Mouse (Mus musculus) bone marrow, adult 2 months (tissue): ENCODE measurements around the gene Gm5114. TPM values are rescaled to one million over a fixed set of nuclear protein-coding genes. Genes with fewer than 3 reads are reported as not detected.
"Not testable (repeated sequence)": the region's sequence is repeated elsewhere in the genome, so short reads cannot be mapped to it uniquely, and the experiment has no call there.

Source experiments
- H3K27ac ChIP-seq: fragments of 200-500 bp; 2 replicates; pipeline ENCODE4 v1.5.1; 2012; ENCODE audit warnings: low read depth, mild to moderate bottlenecking, control low read depth, inconsistent platforms, low read length; ENCODE audit not compliant: control insufficient read depth, poor library complexity, insufficient read depth
- H3K4me1 ChIP-seq: fragments of 200-500 bp; 2 replicates; pipeline ENCODE4 v1.6.1; 2011; ENCODE audit warnings: low read length; ENCODE audit not compliant: control insufficient read depth, insufficient read depth
- H3K4me3 ChIP-seq: fragments of 200-500 bp; replicated peaks from 2 replicates; pipeline ENCODE3; 2011; ENCODE audit warnings: mild to moderate bottlenecking, low read depth, low read length, control low read depth; ENCODE audit not compliant: control insufficient read depth
- CTCF ChIP-seq: fragments of 200-500 bp; IDR thresholded peaks from 2 replicates; pipeline ENCODE4 v1.5.1; 2011; ENCODE audit warnings: low read length, control low read depth; ENCODE audit not compliant: control insufficient read depth, insufficient read depth
- POLR2A ChIP-seq: fragments of 200-500 bp; IDR thresholded peaks from 2 replicates; pipeline ENCODE4 v1.6.1; 2011; ENCODE audit warnings: low read depth, mild to moderate bottlenecking, control low read depth, low read length, borderline replicate concordance; ENCODE audit not compliant: control insufficient read depth
- WGBS: fragments of 180-500 bp; shearing (Covaris S2); methylation state at CpG from one replicate; pipeline ENCODE4 v1.1.7; 2018; 5-methylcytosine and 5-hydroxymethylcytosine counted together
- polyA plus RNA-seq: library from polyadenylated mRNA; stranded (reverse); fragments of >200 nt; gene quantifications from 2 replicates; pipeline ENCODE4 v1.2.4, GENCODE M21; 2011; ENCODE audit warnings: low replicate concordance; ENCODE audit not compliant: missing spikeins, insufficient read depth, insufficient read length

Gm5114 gene
- not detected in 2 replicates for polyA plus RNA-seq

DNA sequence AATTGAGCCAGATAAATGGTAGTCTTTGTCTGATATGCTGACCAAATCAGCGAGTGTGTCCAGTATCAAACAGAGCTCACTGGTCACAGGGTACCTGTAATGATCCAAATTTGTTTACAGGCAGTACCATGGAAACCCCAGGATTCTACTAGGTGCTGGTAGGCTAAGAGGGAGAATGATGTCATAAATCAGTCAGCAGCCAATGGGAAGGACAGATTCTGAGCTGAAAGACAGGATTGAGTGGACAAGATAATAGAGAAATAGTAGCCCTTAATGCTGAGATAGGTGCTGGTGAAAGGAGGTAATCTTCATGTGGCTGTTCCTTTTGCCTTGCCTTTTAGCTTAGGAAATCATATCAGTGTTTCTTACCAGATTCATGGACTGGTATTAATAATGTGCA lies at the start of gene Gm5114:
Gene Gm5114 (minus strand): TSS at position 101 of the 400 bp plus-strand sequence.
- H3K4me1 ChIP-seq, H3K27ac ChIP-seq, H3K4me3 ChIP-seq: not testable (repeated sequence)
- 23% methylated on average over 1 of the region's 1 CpGs for WGBS

DNA sequence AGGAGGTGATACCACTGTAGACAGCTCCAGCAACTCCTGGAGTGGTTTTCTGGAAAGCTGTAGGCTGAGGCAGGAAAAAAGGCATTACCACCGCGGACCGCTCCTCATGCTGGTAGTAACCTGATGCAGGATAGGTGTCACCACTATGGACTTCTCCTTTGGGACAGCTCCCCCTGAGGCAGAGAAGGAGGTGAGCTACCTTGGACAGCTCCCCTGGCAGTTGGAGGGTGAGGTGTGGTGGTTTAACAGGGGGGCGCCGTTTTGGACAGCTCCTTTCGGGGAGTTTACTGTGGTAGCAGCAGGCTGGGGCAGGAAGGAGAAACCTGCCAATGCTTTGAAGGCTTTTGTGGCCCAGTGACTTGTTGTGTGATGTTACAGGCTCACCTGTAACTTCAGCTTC lies 42.8 kb upstream of the Gm5114 start:
- no peak for TF ChIP-seq CTCF
- no peak for TF ChIP-seq POLR2A
- Histone ChIP-seq H3K4me1 (no peaks in the 10 kb centered on the region), H3K4me3 (no peak overlapping the region), H3K27ac (no peak overlapping the region)
- 35% methylated on average over 6 of the region's 6 CpGs for WGBS

DNA sequence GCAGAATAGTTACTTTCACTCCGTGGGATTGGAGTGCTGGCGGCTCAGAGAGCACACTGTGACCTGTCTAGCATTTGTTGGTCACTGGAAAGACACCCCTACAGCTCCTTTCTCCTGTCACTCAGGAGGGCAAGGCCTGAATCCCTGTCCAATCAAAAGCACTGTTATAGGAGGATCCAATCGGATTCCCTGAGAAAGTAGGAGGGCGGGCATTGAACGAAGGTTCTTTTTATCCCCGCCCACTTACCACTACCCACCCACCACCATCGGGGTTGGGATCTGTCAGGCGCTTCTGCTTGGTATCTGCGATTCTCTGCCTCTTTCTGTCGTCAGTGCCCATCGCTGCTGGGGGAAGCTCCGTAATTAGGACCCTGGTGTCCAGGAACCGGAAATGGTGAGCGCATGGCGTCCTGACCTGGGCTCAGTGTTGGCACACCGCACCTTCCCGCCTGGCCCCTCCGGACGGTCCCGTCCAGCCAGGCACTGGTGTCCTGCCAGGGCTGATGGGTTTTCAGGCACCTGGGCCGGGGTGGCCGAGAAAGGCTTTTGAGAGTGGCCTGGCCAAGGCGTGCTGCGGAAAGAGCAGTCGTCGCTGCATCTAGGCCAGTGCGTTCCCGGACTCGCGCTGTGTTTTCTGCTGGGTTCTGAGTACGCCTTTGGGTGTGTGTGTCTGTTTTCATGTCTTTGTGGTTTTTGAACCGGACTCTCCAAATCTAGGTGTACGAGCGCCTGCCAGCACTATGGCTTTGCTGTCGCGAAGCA lies 36.5 kb upstream of the Gm5114 start:
- no peak for TF ChIP-seq CTCF
- 0 out of 2 replicates have a peak, but pooled peaks have one; percentile 12 for TF ChIP-seq POLR2A
- H3K4me3 ChIP-seq = peak overlapping the region; percentile 86
- 2% methylated on average over 36 of the region's 36 CpGs for WGBS
- peaks cover 1% of the 10 kb centered on the region; the same call in 1 of the 2 replicates for H3K4me1 ChIP-seq
- H3K27ac ChIP-seq = no peak overlapping the region

DNA sequence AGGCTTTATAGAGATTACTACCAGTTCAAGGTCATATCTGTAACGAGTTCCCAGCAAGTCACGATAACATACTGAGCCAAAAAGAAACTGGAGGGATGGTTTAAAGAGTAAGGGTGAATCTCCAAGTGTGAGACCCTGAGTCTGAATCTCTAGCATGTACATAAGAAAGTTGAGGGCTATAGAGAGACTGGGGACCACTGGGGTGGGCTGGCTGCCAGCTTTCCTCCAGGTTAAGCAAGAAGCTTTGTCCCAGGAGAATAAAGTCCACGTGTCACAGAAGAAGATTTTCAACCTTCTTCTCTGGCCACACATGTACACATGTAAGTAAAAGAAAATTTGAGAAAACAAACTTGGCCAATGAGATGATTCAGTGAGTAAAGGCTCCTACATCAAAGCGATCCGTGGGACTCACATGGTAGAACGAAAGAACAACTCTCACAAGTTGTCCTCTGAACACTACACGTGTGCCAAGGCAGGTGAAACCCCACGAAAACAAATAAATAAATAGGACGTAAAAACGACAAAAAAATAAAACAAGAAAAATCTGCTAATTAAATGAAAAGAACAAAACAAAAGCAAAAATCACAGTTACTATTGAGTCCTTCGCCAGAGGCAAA lies 35.8 kb upstream of the Gm5114 start:
- peak overlapping the region; percentile 86 for H3K4me3 ChIP-seq
- H3K27ac ChIP-seq = no peak overlapping the region
- 47% methylated on average over 11 of the region's 11 CpGs for WGBS
- H3K4me1 ChIP-seq = peaks cover 1% of the 10 kb centered on the region; the same call in 1 of the 2 replicates
- no peak for TF ChIP-seq CTCF
- TF ChIP-seq POLR2A = no peak

DNA sequence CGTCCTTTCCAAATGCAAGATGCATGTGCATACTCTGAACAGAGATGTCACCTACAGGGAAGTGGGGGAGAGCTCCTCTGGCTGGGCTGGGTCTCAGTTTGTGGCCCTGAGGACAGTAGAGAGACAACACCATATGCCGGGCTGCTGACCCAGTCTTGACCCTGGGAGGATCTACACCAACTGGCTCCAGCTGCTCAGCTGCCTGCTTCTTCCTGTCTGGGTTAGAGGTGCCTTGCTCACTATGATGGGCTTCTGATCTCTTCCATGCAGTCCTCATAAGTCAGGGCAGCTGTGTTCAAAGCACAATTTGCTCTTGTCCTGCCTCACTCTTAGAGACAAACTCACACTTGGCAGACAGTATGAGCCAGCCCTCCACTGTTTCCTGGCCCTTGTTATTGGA lies 28.3 kb upstream of the Gm5114 start:
- TF ChIP-seq CTCF = no peak
- no peak for TF ChIP-seq POLR2A
- Histone ChIP-seq H3K27ac (no peak overlapping the region), H3K4me3 (no peak overlapping the region), H3K4me1 (no peaks in the 10 kb centered on the region)
- WGBS = 23% methylated on average over 2 of the region's 2 CpGs

DNA sequence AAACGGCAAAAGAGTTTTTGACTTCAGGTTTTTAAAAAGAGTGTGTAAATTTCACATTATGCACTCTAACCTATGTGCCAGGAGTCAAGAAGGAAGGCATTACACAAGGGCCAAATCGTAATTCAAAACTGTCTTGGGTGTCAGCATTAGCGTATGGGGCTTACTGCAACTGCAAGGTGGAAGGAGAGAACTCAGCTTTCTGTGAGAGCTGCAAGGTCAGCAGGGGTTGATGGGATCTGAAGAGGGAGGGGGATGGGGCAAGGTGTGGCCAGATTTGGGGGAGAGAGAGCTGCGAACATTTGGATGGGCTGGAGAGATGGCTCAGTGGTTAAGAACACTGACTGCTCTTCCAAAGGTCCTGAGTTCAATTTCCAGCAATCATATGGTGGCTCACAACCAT lies 27.4 kb upstream of the Gm5114 start:
- 61% methylated on average over 4 of the region's 4 CpGs for WGBS
- Histone ChIP-seq H3K4me3 (no peak overlapping the region), H3K4me1 (no peaks in the 10 kb centered on the region), H3K27ac (no peak overlapping the region)
- TF ChIP-seq POLR2A (no peak), CTCF (no peak)

Other genes with a start within 250 kb of the Gm5114 start
- 0.75 TPM in 1 of 2 replicates, not detected in the other for gene Zfp619, start 104.6 kb upstream of the Gm5114 start, polyA plus RNA-seq